Mouse (Mus musculus) ovary, adult 10 weeks (tissue): ENCODE measurements around the gene Plod2. TPM values are rescaled to one million over a fixed set of nuclear protein-coding genes. Genes with fewer than 3 reads are reported as not detected.

Experiments used
- polyA plus RNA-seq: library from polyadenylated mRNA; stranded (reverse); fragments of 350-450 nt; fragmentation: Illumina TruSeq; extraction: RNeasy Lipid Tissue Mini Kit (QIAGEN cat#74804); gene quantifications from one replicate; pipeline ENCODE4 v1.2.3, GENCODE M21; 2014

Gene Plod2
- polyA plus RNA-seq, result 928 TPM

GRCm38 (mm10) chr9:92541977-92542561 lies at the start of gene Plod2:
Gene Plod2, plus strand, starts transcription at chr9:92542223.

Other genes with a start within 250 kb of the Plod2 start
- not detected for gene 1700057G04Rik, start 232.8 kb upstream of the Plod2 start, polyA plus RNA-seq
- gene Plscr4, start 84.8 kb upstream of the Plod2 start, polyA plus RNA-seq, result 87.4 TPM